Mouse (Mus musculus) hindbrain, embryonic 16.5 days (tissue): ENCODE measurements at regions not wholly inside any gene's neighbourhood (a gene's known extent, or its start where the extent isn't known, plus 50 kb on each side); places are given as distances from the start of the nearest gene placed in this dataset.

Source experiments
- ATAC-seq: fragments of 200-750 bp; cut with Nextera tagmentation; 2 replicates; pipeline ENCODE4 v1.8.0; 2017; ENCODE audit warnings: moderate TSS enrichment, moderate library complexity
- H3K27ac ChIP-seq: fragments of 300-500 bp; sonication (generic); 2 replicates; pipeline ENCODE4 v1.5.1; 2014; ENCODE audit warnings: low read depth, mild to moderate bottlenecking, control low read depth, low read length, moderate library complexity
- H3K27me3 ChIP-seq: fragments of 300-500 bp; sonication (generic); replicated peaks from 2 replicates; pipeline ENCODE4 v1.6.1; 2014; ENCODE audit warnings: low read length; ENCODE audit not compliant: control insufficient read depth, insufficient read depth
- H3K36me3 ChIP-seq: fragments of 300-500 bp; sonication (generic); 2 replicates; pipeline ENCODE4 v1.6.1; 2014; ENCODE audit warnings: mild to moderate bottlenecking, low read length, moderate library complexity, mixed read lengths; ENCODE audit not compliant: control insufficient read depth, insufficient read depth
- H3K4me1 ChIP-seq: fragments of 300-500 bp; sonication (generic); 2 replicates; pipeline ENCODE4 v1.6.1; 2014; ENCODE audit warnings: low read depth, low read length; ENCODE audit not compliant: control insufficient read depth, insufficient read depth
- H3K4me2 ChIP-seq: fragments of 300-500 bp; sonication (generic); 2 replicates; pipeline ENCODE4 v1.6.1; 2014; ENCODE audit warnings: mild to moderate bottlenecking, low read length, control low read depth, moderate library complexity
- H3K4me3 ChIP-seq: fragments of 300-500 bp; sonication (generic); 2 replicates; pipeline ENCODE4 v1.5.1; 2014; ENCODE audit warnings: mild to moderate bottlenecking, low read length, control low read depth, moderate library complexity
- H3K9ac ChIP-seq: fragments of 300-500 bp; sonication (generic); 2 replicates; pipeline ENCODE4 v1.6.1; 2014; ENCODE audit warnings: low read depth, mild to moderate bottlenecking, control low read depth, low read length, moderate library complexity
- H3K9me3 ChIP-seq: fragments of 300-500 bp; sonication (generic); 2 replicates; pipeline ENCODE4 v1.6.1; 2014; ENCODE audit warnings: mild to moderate bottlenecking, low read length, moderate library complexity; ENCODE audit not compliant: control insufficient read depth
- WGBS: fragments of 180-500 bp; shearing (Covaris S2); extraction: QIAGEN DNeasy Blood & Tissue Kit; methylation state at CpG from one replicate; pipeline ENCODE4 v1.1.7; 2014; 5-methylcytosine and 5-hydroxymethylcytosine counted together

GRCm38 (mm10) chr5:139613601-139614000, 70.3 kb downstream of the Uncx start:
- Histone ChIP-seq H3K4me3 (no peak overlapping the region), H3K4me2 (no peak overlapping the region), H3K4me1 (peaks cover 8% of the 10 kb centered on the region), H3K27ac (no peak overlapping the region), H3K27me3 (no peaks in the 10 kb centered on the region; the same call in none of the 2 replicates), H3K9ac (no peak overlapping the region), H3K36me3 (no peaks in the 10 kb centered on the region), H3K9me3 (no peaks in the 10 kb centered on the region)
- 66% methylated on average over 5 of the region's 5 CpGs for WGBS
- 0 out of 2 replicates have a peak, but pooled peaks have one; percentile 31 for ATAC-seq

GRCm38 (mm10) chr5:139619301-139620161, 76.2 kb downstream of the Uncx start:
- H3K27me3 ChIP-seq, result peaks cover 5% of the 10 kb centered on the region

GRCm38 (mm10) chr5:139625871-139626460, 82.7 kb downstream of the Uncx start:
- no peaks in the 10 kb centered on the region for H3K27me3 ChIP-seq
- 55% methylated on average over 22 of the region's 22 CpGs for WGBS
- H3K9ac ChIP-seq, result no peak overlapping the region
- H3K4me2 ChIP-seq, result no peak overlapping the region
- H3K4me1 ChIP-seq, result peaks cover 6% of the 10 kb centered on the region
- H3K27ac ChIP-seq, result peak overlapping the region; percentile 24; the same call in 1 of the 2 replicates
- H3K36me3 ChIP-seq, result no peaks in the 10 kb centered on the region
- peak; percentile 52; the same call in 1 of the 2 replicates for ATAC-seq
- H3K9me3 ChIP-seq, result peaks cover 4% of the 10 kb centered on the region; the same call in 1 of the 2 replicates
- no peak overlapping the region for H3K4me3 ChIP-seq

More at GRCm38 (mm10) chr5:139619301-139620161, 76.2 kb downstream of the Uncx start:
- 16% methylated on average over 36 of the region's 36 CpGs for WGBS
- Histone ChIP-seq H3K27ac (peak overlapping the region; percentile 23; the same call in 1 of the 2 replicates), H3K4me2 (peak overlapping the region; percentile 35), H3K36me3 (no peaks in the 10 kb centered on the region), H3K4me1 (peaks cover 12% of the 10 kb centered on the region), H3K9me3 (no peaks in the 10 kb centered on the region), H3K9ac (peak overlapping the region; percentile 45), H3K4me3 (peak overlapping the region; percentile 6; the same call in 1 of the 2 replicates)
- peak; percentile 18; the same call in 1 of the 2 replicates for ATAC-seq

GRCm38 (mm10) chr5:139627552-139627951, 84.3 kb downstream of the Uncx start:
- no peak overlapping the region for H3K9ac ChIP-seq
- H3K27ac ChIP-seq, result no peak overlapping the region
- no peaks in the 10 kb centered on the region for H3K36me3 ChIP-seq
- peaks cover 6% of the 10 kb centered on the region; the same call in 1 of the 2 replicates for H3K9me3 ChIP-seq
- peaks cover 6% of the 10 kb centered on the region for H3K4me1 ChIP-seq
- H3K27me3 ChIP-seq, result no peaks in the 10 kb centered on the region
- 23% methylated on average over 1 of the region's 1 CpGs for WGBS
- ATAC-seq, result no peak
- H3K4me3 ChIP-seq, result no peak overlapping the region
- no peak overlapping the region for H3K4me2 ChIP-seq

GRCm38 (mm10) chr5:139637028-139637427, 93.7 kb downstream of the Uncx start:
- 97% methylated on average over 2 of the region's 2 CpGs for WGBS
- no peak overlapping the region for H3K4me2 ChIP-seq
- no peaks in the 10 kb centered on the region for H3K27me3 ChIP-seq
- H3K9ac ChIP-seq, result no peak overlapping the region
- H3K27ac ChIP-seq, result no peak overlapping the region
- H3K4me1 ChIP-seq, result peaks cover 3% of the 10 kb centered on the region; the same call in 1 of the 2 replicates
- no peak overlapping the region for H3K4me3 ChIP-seq
- ATAC-seq, result no peak
- H3K9me3 ChIP-seq, result no peaks in the 10 kb centered on the region
- no peaks in the 10 kb centered on the region for H3K36me3 ChIP-seq

GRCm38 (mm10) chr5:139640652-139641612, 95.2 kb downstream of the Micall2 start:
- H3K9me3 ChIP-seq, result no peaks in the 10 kb centered on the region
- no peak overlapping the region for H3K4me3 ChIP-seq
- no peak overlapping the region for H3K4me2 ChIP-seq
- H3K36me3 ChIP-seq, result no peaks in the 10 kb centered on the region
- 51% methylated on average over 16 of the region's 16 CpGs for WGBS
- H3K27ac ChIP-seq, result no peak overlapping the region
- no peak overlapping the region for H3K9ac ChIP-seq
- peaks cover 3% of the 10 kb centered on the region; the same call in 1 of the 2 replicates for H3K4me1 ChIP-seq
- ATAC-seq, result no peak
- H3K27me3 ChIP-seq, result no peaks in the 10 kb centered on the region

- Histone ChIP-seq H3K9me3 (no peaks in the 10 kb centered on the region), H3K4me1 (peaks cover 3% of the 10 kb centered on the region; the same call in 1 of the 2 replicates), H3K27me3 (peaks cover 2% of the 10 kb centered on the region; the same call in 1 of the 2 replicates), H3K9ac (no peak overlapping the region), H3K27ac (no peak overlapping the region), H3K36me3 (no peaks in the 10 kb centered on the region), H3K4me2 (no peak overlapping the region), H3K4me3 (no peak overlapping the region)
- 85% methylated on average over 6 of the region's 6 CpGs for WGBS
- ATAC-seq, result no peak
Measured at GRCm38 (mm10) chr5:139644816-139645215, 91.3 kb downstream of the Micall2 start.

GRCm38 (mm10) chr5:139651041-139651440, 85.1 kb downstream of the Micall2 start:
- H3K36me3 ChIP-seq, result no peaks in the 10 kb centered on the region
- no peak overlapping the region for H3K4me3 ChIP-seq
- H3K9ac ChIP-seq, result no peak overlapping the region
- no peaks in the 10 kb centered on the region for H3K4me1 ChIP-seq
- peaks cover 2% of the 10 kb centered on the region; the same call in 1 of the 2 replicates for H3K27me3 ChIP-seq
- WGBS, result 41% methylated on average over 4 of the region's 4 CpGs
- no peak overlapping the region for H3K4me2 ChIP-seq
- ATAC-seq, result no peak
- H3K9me3 ChIP-seq, result no peaks in the 10 kb centered on the region
- no peak overlapping the region for H3K27ac ChIP-seq
